Mouse (Mus musculus): ENCODE data around the gene Grrp1. TPM values are rescaled to one million over a fixed set of nuclear protein-coding genes. Genes with fewer than 3 reads are reported as not detected.

Grrp1 gene
- polyA plus RNA-seq, 1 experiment from 2014 or later = 4.4 TPM

DNA sequence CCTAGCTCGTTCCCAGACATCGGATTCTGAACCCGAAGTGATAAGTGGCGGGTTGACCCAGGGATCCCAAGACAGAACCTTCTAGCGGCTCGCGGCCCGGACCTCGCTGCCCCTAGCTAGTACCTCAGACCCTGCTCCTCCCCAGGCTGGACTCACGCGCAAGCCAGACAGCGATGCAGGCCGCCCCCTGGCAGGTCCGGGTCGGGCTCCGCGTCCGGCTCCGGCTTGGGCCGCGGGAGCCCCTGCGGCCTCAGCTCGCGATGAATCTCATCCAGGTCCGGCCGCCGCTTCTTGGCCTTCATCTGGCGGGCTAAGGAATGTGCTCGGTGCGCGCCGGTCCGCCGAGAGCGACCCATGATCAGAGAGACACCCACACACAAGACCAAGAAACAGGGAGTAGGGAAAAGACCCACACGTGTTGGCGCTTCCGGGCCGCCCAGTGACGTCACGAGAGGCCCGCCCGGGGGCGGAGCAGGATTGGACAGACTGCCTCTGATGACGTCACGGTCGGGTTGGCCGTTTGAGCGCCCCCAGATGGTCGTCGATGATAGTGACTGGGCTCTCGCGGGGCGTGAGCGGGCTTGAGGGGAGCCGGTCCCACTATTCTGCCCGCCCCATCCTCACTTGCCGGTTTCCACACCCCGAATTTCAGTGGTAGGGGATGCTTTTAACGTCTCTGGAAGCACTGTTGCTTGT lies 8.6 kb downstream of the Grrp1 start, which contains the start of gene Zfp593:
Zfp593 (minus strand) TSS at position 445 of the 696 bp plus-strand sequence.
- DNase-seq (ENCODE audit: low spot score) = peak; percentile 94

DNA sequence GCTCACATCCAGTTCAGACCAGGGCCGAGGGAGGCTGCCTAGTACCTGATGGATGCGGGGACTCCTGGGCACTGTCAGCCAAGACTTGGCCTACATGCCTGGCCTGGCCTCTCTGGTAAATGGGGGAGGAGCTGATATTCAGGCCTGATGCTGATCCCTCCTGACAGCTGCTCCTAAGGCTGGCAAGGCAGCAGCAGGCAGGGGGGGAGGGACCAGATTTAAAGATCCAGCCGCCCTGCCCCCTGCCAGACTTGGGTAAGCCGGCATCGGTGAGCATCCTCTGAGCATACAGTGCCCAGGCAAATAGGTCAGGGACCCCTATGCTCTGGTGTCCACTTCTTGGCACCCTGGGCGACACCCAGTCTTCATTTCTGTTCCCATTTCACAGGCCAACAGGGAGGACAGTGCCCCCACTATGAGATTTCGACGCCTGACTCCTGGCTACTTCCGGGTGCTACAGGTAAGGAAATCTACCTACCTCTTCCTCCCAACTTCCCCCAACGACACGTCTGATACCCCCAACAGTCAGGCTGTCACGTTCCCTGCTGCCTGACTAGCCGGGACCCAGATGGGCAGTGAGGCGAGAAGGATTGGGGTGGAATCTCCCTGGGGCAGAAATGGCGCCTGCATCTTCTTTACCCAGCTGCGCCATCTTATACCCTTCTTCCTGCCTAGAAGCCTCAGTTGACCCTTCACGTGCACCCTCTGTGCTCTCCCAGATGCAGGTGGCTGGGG lies 10.2 kb downstream of the Grrp1 start, which contains the start of gene E130218I03Rik:
E130218I03Rik (plus strand) TSS at position 147 of the 735 bp plus-strand sequence.
- no peak for DNase-seq (ENCODE audit: low spot score)

DNA sequence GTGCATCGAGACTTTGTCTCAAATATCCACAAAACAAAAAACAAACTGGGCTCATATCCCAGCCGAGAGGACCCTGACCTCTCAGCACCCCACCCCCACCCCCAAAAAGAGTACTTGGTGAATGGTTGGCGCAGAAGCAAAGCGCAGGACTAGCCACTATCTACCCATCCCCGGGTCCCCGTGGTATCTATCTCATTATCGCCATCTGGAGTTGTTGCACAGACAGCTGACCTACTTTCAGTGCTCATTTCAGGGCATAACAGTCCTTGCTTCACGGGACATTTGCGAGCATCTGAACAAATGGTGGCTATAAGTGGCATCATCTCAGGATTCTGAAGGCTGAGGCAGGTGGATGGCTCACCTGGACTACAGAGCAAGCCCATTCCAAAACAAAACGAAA lies 15.2 kb downstream of the Grrp1 start:
- no peak for DNase-seq (ENCODE audit: low spot score)

DNA sequence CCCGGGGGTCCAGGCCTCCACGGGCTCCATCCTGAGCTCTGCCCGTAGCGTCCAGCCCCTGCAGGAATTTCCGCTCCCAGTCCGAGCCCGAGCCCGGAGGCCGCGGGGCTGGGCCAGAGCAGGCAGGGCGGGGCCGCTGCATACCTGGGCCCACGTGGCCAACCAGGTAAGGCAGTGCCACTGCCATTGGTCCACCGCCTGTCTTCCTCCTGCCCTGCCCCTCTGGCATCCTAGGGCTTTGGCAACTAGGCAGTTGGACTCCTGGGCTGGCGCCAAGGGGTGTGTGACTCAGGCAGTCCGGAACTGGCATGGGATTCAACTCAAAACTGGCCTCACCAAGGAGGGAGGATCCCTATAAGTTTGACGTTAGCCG lies 15.6 kb downstream of the Grrp1 start, which contains the start of gene Cnksr1:
Cnksr1 (minus strand) TSS at position 121 of the 373 bp plus-strand sequence.
- DNase-seq (ENCODE audit: low spot score) = no peak

DNA sequence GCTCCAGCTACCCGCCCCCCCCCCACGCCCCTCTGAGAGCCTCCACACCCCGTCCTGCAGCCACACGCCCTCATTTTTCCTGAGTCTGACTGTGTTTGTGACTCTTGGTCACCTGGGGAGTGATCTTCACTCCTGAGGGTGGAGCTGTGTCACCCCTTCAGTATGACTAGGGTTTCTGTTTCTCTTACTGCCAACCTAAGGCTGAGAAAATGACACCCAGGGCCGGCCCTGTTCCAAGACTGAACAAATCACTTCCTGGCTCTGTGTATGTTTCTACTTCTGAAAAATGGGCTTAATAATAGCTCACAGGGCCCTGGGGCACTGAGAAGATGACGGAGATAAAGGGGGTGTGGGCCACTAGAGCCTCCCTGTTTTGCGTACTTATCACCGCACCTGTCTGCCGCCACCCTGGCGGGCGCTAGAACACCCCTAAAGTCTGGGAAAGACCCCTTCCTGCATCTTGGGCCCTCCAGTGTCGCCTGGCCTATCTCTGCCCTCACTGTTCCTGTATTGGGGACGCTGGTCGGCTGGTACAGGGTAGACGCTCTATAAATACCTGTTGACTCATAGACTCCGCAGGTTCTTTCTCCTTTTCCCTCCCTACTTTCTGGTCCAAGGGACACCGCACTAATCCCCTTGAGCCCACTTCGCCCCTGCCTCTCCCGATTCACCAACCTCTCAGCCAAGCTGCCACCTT lies 16.2 kb downstream of the Grrp1 start:
- DNase-seq (ENCODE audit: low spot score) = no peak

DNA sequence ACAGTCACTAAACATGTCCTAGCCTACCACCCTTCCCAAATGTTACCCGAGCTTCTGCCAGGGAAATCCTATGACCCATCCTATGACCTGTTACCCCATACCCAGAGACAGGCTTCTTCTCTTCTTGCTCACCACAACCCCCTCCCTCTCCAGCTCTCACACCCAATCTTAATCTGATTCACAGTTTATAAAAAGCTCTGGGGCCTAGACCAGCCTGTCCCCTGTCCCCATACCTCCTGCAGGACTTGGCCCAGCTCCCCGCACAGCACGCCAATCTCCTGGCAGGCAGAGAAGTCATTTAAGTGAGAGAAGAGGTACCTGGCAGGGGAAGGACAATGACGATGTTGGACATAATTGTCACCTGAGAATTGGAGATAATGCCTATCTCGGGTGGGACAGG lies 19.0 kb downstream of the Grrp1 start:
- no peak for DNase-seq (ENCODE audit: low spot score)

DNA sequence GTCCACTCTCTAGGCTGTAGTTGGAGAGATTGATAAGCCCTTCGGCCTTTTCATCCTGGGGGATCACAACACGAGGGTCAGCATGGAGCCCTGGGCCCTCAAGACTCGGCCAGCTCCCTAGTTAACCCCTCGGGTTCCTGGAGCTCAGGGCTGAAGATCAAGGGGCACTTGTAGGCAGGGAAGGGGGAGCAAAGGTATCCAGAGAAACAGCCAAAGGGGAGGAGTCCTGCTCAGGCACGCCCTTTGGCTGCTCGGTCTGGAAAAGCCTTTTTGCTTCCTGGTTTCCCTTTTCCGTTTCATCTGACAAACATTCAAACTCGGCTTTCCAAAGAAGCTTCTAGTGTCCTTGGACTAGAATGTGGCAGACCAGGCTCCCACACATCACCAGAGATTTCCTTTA lies 23.5 kb downstream of the Grrp1 start:
- no peak for DNase-seq (ENCODE audit: low spot score)

DNA sequence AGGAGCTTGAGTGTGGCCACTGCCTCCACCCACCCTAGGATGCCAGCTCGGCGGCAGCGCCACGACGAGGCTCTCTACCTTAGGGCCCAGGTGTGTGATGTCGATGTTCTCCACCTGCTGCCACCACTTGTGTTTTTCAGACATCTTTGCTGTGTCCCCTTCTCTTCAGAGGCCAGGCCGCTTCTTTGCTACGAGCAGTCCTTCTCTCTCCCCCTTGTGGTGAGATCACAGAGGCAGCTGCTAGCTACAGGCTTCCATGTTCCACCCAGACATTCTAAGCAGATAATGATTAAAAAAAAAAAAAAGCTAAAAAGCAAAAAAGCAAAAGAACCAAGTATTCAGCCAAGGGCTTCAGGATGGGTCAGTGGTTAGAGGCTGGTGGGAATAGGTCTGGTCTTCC lies 26.7 kb downstream of the Grrp1 start, which contains the start of gene Catsper4:
Catsper4 (minus strand) TSS at position 190 of the 400 bp plus-strand sequence.
- DNase-seq (ENCODE audit: low spot score) = peak; percentile 26

DNA sequence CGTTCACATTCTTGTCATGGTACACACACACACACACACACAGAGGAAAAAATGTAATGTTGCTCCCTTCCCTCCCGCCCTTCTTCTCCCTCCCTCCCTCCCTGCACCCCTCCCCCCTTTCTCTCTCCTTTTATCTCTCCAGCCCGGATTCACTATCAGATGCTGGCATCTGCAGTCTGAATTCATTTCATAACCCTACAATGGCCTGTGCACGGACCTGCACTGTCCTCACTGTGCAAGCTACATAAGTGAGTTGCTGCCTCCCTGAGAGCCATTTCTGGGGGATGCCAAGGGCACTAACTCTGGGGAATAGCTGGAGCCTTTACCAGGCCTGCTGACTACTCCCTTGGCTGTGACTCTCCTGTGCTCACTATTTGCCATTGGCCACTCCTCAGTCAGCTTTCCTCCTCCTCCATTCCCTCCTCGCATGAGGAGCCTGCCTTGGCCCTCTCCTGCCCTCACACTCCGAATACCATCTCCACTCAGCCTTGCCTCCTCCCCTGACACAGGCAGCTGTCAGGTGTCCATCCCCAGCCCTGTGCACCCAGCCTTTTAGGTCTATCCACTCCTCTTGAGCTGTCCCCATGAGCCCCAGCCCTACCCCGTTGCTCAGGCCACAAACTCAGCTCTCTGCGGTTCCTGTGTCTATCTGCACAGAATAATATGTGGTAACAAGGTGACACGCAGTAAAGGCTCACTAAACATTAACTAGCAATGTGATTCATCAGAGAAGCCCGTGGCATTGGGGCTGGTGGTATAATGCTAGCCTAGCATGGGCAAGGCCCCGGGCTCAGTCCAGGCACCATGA lies 30.9 kb downstream of the Grrp1 start:
- DNase-seq (ENCODE audit: low spot score) = no peak

DNA sequence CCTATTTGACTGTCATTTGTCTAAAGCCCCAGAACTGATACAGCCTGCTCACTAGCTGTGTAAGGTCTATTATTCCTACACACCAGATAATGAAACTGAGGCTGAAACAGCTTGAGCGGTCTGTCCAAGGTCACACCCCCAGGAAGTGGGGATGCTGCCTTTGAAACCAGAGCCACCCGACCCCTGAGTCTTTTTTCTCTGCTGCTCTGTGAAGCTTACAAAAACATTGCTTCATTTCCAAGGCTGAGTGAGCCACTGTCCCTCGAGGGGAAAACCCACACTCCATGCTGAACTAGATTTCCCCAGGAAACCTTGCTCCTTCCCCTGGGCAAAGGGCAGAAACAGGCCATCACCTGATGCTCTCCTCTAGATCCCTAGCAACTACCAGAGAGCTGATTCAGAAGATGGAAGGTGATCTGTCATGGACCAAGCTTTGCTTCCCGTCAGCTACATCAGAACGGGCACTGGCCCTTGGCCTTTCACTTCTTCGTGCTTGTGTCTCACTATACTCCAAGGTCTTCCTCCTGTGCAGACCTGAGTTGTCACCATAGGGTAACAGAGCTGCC lies 47.3 kb downstream of the Grrp1 start:
- DNase-seq (ENCODE audit: low spot score) = no peak

DNA sequence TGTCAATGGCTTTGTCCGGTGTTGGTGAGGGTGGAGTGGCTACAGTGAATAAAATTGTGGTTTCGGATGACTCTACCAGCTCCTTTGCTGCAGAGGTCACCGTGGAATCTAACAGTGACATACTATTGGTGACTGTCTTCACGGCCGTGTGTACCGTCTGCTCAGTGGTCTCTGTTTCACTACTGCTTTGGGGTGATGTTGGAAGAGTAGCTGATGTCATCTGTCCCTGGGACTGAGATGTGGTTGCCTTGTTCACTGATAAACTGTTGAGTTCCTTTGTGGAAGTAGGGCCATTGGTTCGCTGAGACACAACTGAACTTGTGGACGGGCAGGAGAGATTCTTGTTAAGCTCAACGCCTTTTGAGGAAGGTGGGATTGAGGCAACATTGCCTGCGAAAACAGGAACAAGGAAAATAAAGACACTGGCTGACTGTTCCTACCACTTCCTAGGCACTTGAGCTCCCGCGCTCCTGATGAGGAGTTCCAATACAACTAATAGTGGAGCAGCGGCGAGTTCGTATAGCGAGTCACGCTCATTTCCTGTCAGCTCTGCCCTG lies 50.5 kb downstream of the Grrp1 start:
- DNase-seq (ENCODE audit: low spot score) = no peak

DNA sequence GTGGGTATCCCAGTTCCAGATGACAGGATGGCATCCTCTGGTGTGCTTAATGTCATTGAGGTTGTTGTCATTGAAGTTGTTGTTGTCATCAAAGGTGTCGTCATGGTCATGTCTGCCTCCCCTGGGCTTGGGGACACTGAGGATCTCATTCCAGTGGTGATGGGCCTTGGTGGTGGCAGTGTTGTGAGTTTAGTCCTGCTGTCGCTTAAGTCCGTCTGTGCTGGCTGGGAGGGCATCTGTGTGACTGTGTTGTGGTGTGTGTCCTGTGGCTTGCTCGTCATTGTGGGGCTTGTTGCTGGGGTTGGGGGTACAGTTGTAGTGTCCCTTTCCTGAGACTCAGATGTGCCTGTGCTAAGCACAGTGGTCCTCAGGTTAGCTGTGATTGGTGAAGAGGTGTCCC lies 51.0 kb downstream of the Grrp1 start, which contains the start of gene Gm7534:
Gm7534 (minus strand) TSS at position 101 of the 400 bp plus-strand sequence.
- no peak for DNase-seq (ENCODE audit: low spot score)

Other genes with a start within 250 kb of the Grrp1 start
- gene Lin28a, start 235.3 kb downstream of the Grrp1 start, polyA plus RNA-seq (2015; fragmentation: Nextera tagmentation; extraction: Ambion mirVana) = 0.04 and 0.13 TPM in 2 replicates
- 0.57 and 0.60 TPM in 2 replicates for gene Zfp683, start 200.3 kb downstream of the Grrp1 start, polyA plus RNA-seq (2015; fragmentation: Nextera tagmentation; extraction: Ambion mirVana)
- 6.1 and 6.4 TPM in 2 replicates for gene Crybg2, start 193.3 kb downstream of the Grrp1 start, polyA plus RNA-seq (2015; fragmentation: Nextera tagmentation; extraction: Ambion mirVana)
- gene Cd52, start 159.0 kb downstream of the Grrp1 start, polyA plus RNA-seq (2015; fragmentation: Nextera tagmentation; extraction: Ambion mirVana) = 1,124 and 1,206 TPM in 2 replicates
- gene Ubxn11, start 151.5 kb downstream of the Grrp1 start, polyA plus RNA-seq (2015; fragmentation: Nextera tagmentation; extraction: Ambion mirVana) = 15.1 and 15.2 TPM in 2 replicates
- 1,143 and 1,161 TPM in 2 replicates for gene Sh3bgrl3, start 125.3 kb downstream of the Grrp1 start, polyA plus RNA-seq (2015; fragmentation: Nextera tagmentation; extraction: Ambion mirVana)
- gene Cep85, start 67.0 kb downstream of the Grrp1 start, polyA plus RNA-seq (2015; fragmentation: Nextera tagmentation; extraction: Ambion mirVana) = 171 and 178 TPM in 2 replicates
- 0.08 and 0.21 TPM in 2 replicates for gene Gm7534, start 51.1 kb downstream of the Grrp1 start, polyA plus RNA-seq (2015; fragmentation: Nextera tagmentation; extraction: Ambion mirVana)
- 0.10 TPM in 1 of 2 replicates, not detected in the other for gene Catsper4, start 26.7 kb downstream of the Grrp1 start, polyA plus RNA-seq (2015; fragmentation: Nextera tagmentation; extraction: Ambion mirVana)
- 2.2 and 2.5 TPM in 2 replicates for gene Cnksr1, start 15.7 kb downstream of the Grrp1 start, polyA plus RNA-seq (2015; fragmentation: Nextera tagmentation; extraction: Ambion mirVana)
- gene E130218I03Rik, start 10.4 kb downstream of the Grrp1 start, polyA plus RNA-seq (2015; fragmentation: Nextera tagmentation; extraction: Ambion mirVana) = 0.54 and 0.69 TPM in 2 replicates
- gene Zfp593, start 8.5 kb downstream of the Grrp1 start, polyA plus RNA-seq (2015; fragmentation: Nextera tagmentation; extraction: Ambion mirVana) = 27.4 and 28.3 TPM in 2 replicates
- gene Gm30191, start 7.2 kb downstream of the Grrp1 start, polyA plus RNA-seq (2015; fragmentation: Nextera tagmentation; extraction: Ambion mirVana) = 0.22 TPM in 1 of 2 replicates, not detected in the other
- 18.3 and 21.9 TPM in 2 replicates for gene Pdik1l, start 33.8 kb upstream of the Grrp1 start, polyA plus RNA-seq (2015; fragmentation: Nextera tagmentation; extraction: Ambion mirVana)
- 1.1 and 1.3 TPM in 2 replicates for gene Trim63, start 61.0 kb upstream of the Grrp1 start, polyA plus RNA-seq (2015; fragmentation: Nextera tagmentation; extraction: Ambion mirVana)
- gene Slc30a2, start 89.1 kb upstream of the Grrp1 start, polyA plus RNA-seq (2015; fragmentation: Nextera tagmentation; extraction: Ambion mirVana) = 0.17 and 0.40 TPM in 2 replicates
- 2.9 and 3.3 TPM in 2 replicates for gene Extl1, start 129.7 kb upstream of the Grrp1 start, polyA plus RNA-seq (2015; fragmentation: Nextera tagmentation; extraction: Ambion mirVana)
- gene Pafah2, start 142.2 kb upstream of the Grrp1 start, polyA plus RNA-seq (2015; fragmentation: Nextera tagmentation; extraction: Ambion mirVana) = 4.6 and 5.3 TPM in 2 replicates
- 1,989 and 2,008 TPM in 2 replicates for gene Stmn1, start 214.2 kb upstream of the Grrp1 start, polyA plus RNA-seq (2015; fragmentation: Nextera tagmentation; extraction: Ambion mirVana)
- gene Paqr7, start 242.6 kb upstream of the Grrp1 start, polyA plus RNA-seq (2015; fragmentation: Nextera tagmentation; extraction: Ambion mirVana) = 8.1 TPM in 2 replicates

Data from thymus, postnatal 0 days (tissue).